Mouse (Mus musculus) limb, embryonic 10.5 days (tissue): Measurements from ENCODE around the gene Sost. TPM values are rescaled to one million over a fixed set of nuclear protein-coding genes. Genes with fewer than 3 reads are reported as not detected.

ENCODE experiments used
- DNase-seq: peaks from one replicate; pipeline ENCODE4 v3.0.0-alpha.2; 2017; ENCODE audit warnings: low spot score
- H3K27ac ChIP-seq: fragments of 300-500 bp; sonication (generic); 2 replicates; pipeline ENCODE4 v1.5.1; 2016; ENCODE audit warnings: mild to moderate bottlenecking
- H3K27me3 ChIP-seq: fragments of 300-500 bp; sonication (generic); 2 replicates; pipeline ENCODE4 v1.6.1; 2016; ENCODE audit warnings: low read depth, mild to moderate bottlenecking; ENCODE audit not compliant: poor library complexity, severe bottlenecking
- H3K36me3 ChIP-seq: fragments of 300-500 bp; sonication (generic); 2 replicates; pipeline ENCODE4 v1.6.1; 2016; ENCODE audit warnings: mild to moderate bottlenecking, moderate library complexity
- H3K4me1 ChIP-seq: fragments of 300-500 bp; sonication (generic); 2 replicates; pipeline ENCODE4 v1.6.1; 2016
- H3K4me3 ChIP-seq: fragments of 300-500 bp; sonication (generic); 2 replicates; pipeline ENCODE4 v1.5.1; 2016; ENCODE audit warnings: mild to moderate bottlenecking, moderate library complexity
- H3K9me3 ChIP-seq: fragments of 300-500 bp; sonication (generic); replicated peaks from 2 replicates; pipeline ENCODE4 v1.6.1; 2016; ENCODE audit warnings: mild to moderate bottlenecking
- WGBS: fragments of 180-500 bp; shearing (Covaris S2); methylation state at CpG from one replicate; pipeline ENCODE4 v1.1.7; 2016; 5-methylcytosine and 5-hydroxymethylcytosine counted together
- polyA plus RNA-seq: library from polyadenylated mRNA; unstranded; fragments of >200 nt; fragmentation: Nextera tagmentation; extraction: Ambion mirVana; gene quantifications from 2 replicates; pipeline ENCODE4 v1.2.1, GENCODE M21; 2016

The Sost gene
- polyA plus RNA-seq: 1.6 and 1.9 TPM in 2 replicates

DNA sequence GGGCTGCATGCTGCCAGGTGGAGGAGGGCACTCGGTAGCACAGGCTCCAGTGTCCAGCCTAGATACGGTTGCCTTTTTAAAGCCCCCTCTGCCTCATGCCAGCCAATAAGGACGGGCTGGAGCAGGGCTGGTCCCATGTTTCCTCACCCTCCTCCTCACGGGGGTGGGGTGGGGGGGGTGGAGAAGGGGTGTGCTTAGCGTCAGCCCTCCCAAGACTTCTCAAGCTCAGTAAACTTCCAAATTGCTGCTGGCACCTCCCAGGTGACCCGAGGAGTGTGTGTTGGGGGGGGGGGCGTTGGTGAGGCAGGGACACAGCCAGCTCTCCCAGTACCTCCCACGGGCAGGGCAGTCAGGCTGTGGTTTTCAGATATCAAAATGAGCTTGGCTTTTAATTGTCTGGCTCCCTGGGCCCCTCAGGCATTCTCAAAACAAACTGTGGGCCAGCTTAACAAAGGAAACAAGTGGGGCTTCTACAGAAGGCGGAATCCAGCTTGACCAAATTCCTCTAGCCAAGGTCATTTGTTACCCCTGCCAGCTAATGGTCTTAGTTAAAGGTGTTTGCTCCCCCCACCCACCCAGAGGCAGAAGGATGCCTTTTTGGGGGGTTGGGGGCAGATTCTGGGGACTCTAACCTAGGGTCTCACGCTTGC lies at the start of gene Sost:
Sost (minus strand) TSS at position 51 of the 650 bp plus-strand sequence.
- WGBS: 18% methylated on average over 10 of the region's 10 CpGs
- Histone ChIP-seq H3K27ac (peak within 1 kb of the TSS; percentile 43), H3K4me3 (peak within 1 kb of the TSS; percentile 61; the same call in 1 of the 2 replicates)

DNA sequence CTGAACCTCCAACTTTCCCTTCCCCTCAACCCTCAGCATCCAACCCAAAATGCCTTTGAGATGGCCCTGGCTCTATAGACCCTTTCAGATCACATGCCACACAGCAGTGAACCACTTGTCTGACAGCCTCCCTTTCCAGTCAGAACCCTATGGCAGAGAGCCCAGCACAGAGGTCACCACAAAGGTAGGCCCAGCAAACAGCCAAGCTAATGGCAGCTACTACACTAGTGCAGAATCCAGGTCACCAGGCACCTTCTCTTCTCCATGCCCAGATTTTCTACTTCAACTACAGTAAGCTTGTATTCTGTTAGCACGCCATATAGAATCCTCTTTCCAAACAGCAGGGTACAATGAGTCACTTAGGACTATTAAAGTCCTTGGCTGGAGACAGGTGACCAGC lies 49.3 kb upstream of the Sost start:
- Histone ChIP-seq H3K4me1 (peaks cover 15% of the 10 kb centered on the region), H3K36me3 (peaks cover 94% of the 10 kb centered on the region), H3K27me3 (no peaks in the 10 kb centered on the region), H3K9me3 (no peaks in the 10 kb centered on the region), H3K4me3 (no peak overlapping the region), H3K27ac (no peak overlapping the region)
- no peak for DNase-seq
- WGBS: 97% methylated on average over 1 of the region's 1 CpGs

More for the DNA sequence above, at the start of gene Sost:
- Histone ChIP-seq H3K27me3 (peaks cover 65% of the 10 kb centered on the region), H3K36me3 (no peaks in the 10 kb centered on the region), H3K9me3 (no peaks in the 10 kb centered on the region), H3K4me1 (peaks cover 68% of the 10 kb centered on the region)
- no peak for DNase-seq

DNA sequence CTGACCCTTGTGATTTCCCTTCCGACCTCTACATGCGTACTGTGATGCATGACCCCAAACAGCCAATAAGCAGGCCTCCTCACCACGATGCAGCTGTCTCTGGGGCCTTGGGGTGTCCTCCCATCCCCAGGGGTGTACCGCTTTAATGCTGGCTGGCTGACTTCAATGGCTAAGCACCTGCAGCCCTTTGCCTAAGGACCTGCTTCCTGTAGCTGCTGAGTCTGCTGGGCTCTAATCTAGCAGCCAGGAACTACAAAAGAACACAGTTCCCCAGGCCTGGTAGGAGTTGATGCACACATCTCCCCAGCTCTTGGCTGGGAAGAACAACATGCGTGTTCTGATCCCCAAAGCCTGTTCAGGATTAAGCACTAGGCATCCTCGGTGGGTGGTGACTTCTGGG lies 48.7 kb upstream of the Sost start:
- peaks cover 98% of the 10 kb centered on the region for H3K36me3 ChIP-seq

DNA sequence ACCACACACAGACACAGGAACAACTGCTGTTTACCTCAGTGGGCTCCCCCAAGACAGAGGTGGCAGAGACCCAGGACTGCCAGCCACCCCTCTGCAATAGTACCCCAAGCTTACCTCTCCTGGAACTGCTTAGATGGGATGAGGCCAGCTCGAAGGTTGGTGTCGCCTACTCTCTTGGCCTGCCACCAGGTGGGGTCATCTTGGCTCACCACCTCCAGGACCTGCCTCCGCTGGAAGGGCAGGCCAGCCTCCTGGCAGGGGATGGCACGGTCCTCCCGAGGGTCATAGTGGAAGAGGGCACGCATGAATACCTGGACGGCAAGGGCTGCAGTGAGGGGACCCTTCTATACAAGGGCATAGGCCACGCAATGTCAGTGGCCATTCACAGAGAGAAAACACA lies 46.4 kb upstream of the Sost start:
- Histone ChIP-seq H3K27me3 (no peaks in the 10 kb centered on the region), H3K4me1 (peaks cover 31% of the 10 kb centered on the region), H3K27ac (no peak overlapping the region), H3K4me3 (no peak overlapping the region), H3K36me3 (peaks cover 99% of the 10 kb centered on the region), H3K9me3 (no peaks in the 10 kb centered on the region)
- DNase-seq: no peak
- WGBS: 89% methylated on average over 8 of the region's 8 CpGs

More for the DNA sequence above, 48.7 kb upstream of the Sost start:
- Histone ChIP-seq H3K27me3 (no peaks in the 10 kb centered on the region), H3K27ac (peak overlapping the region; percentile 6; the same call in 1 of the 2 replicates), H3K4me3 (no peak overlapping the region), H3K9me3 (no peaks in the 10 kb centered on the region), H3K4me1 (peaks cover 19% of the 10 kb centered on the region)
- WGBS: 70% methylated on average over 6 of the region's 6 CpGs
- no peak for DNase-seq

DNA sequence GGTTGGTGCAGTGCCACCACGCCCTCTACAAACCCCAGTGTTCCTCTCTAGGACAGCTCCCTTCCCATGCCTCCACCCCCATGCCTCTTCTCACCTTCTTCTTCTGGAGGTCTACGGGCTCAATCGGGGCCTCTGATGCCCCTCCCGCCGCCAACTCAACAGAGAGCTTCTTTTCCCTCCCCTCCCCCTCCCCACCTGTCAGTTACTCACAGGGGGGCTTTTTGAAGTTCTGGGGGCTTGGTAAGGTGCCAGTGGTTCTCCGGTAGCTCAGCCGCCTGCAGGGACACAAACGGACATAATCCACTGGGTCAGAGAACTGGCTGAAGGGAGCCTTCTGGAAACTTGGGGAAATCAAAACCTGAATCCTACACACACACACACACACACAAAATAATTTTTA lies 44.7 kb upstream of the Sost start:
- Histone ChIP-seq H3K4me3 (no peak overlapping the region), H3K27me3 (no peaks in the 10 kb centered on the region), H3K27ac (no peak overlapping the region), H3K4me1 (peaks cover 31% of the 10 kb centered on the region), H3K9me3 (no peaks in the 10 kb centered on the region), H3K36me3 (peaks cover 99% of the 10 kb centered on the region)
- DNase-seq: no peak
- WGBS: 78% methylated on average over 8 of the region's 8 CpGs

DNA sequence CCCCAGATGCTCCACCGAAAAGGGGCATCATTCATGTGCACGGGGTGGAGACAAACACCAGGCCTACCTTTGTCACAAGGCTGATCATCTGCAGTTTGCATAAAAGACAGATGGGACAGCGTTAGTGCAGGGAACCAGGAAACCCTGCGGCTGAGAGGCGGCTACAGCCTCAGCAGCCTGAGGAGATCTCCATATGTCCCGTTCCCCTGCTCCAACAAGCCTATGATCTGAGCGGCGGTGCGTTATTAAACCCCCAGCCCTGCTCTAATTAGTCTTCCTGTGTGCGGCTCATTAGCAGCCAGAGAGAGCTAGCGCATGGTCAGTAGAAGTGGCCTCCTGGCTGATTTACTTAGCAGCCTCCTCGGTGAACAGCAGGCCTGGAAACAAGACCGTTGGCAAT lies 43.3 kb upstream of the Sost start:
- Histone ChIP-seq H3K9me3 (no peaks in the 10 kb centered on the region), H3K27ac (peak overlapping the region; percentile 76), H3K4me3 (peak overlapping the region; percentile 7; the same call in 1 of the 2 replicates), H3K4me1 (peaks cover 19% of the 10 kb centered on the region), H3K27me3 (no peaks in the 10 kb centered on the region), H3K36me3 (peaks cover 99% of the 10 kb centered on the region)
- DNase-seq: peak; percentile 45
- 56% methylated on average over 13 of the region's 13 CpGs for whole genome bisulfite sequencing

DNA sequence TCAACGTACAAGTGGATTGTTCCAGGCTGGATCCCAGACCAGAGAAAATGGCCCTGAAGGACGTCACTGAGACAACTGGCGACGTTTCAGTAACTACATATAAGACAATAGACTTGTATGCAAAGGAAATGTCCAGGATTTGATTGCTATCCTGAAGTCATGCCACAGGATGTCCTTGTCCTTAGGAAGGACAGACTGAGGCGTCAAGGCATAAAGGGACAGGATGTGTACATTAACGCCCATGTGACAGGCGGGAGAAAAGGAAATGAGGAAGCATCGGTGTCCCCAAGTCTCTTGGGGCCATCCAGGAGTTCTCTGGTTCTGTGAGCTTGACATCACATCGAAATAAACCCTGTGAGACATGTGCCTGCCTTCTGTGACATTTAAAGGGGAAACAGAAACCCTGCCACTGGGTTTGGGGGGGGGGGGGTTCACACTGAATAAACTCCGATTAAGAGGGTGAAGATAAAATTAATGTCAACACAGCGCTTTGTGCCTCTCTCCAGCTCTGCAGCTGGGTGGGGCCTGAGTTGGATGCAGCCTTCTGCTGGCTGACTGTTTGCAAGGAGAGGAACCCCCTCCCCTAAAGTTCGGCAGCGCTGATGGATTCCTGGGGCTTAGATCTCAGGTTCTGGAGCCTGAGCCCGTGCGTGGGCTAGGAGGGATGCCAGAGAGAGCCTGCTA lies 42.3 kb upstream of the Sost start:
- Histone ChIP-seq H3K9me3 (no peaks in the 10 kb centered on the region), H3K27me3 (no peaks in the 10 kb centered on the region), H3K27ac (peak overlapping the region; percentile 76), H3K36me3 (peaks cover 99% of the 10 kb centered on the region), H3K4me3 (no peak overlapping the region), H3K4me1 (peaks cover 18% of the 10 kb centered on the region)
- no peak for DNase-seq
- 89% methylated on average over 15 of the region's 15 CpGs for WGBS

DNA sequence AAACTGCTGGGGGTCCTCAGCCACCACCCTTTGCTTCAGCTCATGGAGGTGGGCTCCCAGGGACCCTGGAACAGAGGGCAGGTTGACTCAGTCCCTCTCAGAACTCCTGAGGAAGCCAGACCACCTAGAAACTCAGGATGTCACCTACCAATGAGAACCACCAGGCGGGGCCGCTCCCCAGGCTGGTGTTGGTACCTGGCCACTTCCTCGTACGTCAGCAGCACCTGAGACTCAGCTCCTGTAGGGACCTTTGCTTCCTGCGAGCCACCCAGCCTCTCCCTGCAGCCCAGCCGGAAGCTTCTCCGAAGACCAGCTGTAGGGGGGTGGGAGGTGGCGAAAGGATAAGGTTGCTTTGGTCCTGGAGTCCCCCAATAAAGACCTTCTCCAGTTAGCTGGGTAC lies 41.6 kb upstream of the Sost start:
- peaks cover 99% of the 10 kb centered on the region for H3K36me3 ChIP-seq
- no peak overlapping the region for H3K4me3 ChIP-seq
- H3K4me1 ChIP-seq: peaks cover 18% of the 10 kb centered on the region
- H3K9me3 ChIP-seq: no peaks in the 10 kb centered on the region
- 0 out of 2 replicates have a peak overlapping the region, but pooled peaks have one; percentile 4 for H3K27ac ChIP-seq
- 96% methylated on average over 8 of the region's 8 CpGs for WGBS
- H3K27me3 ChIP-seq: no peaks in the 10 kb centered on the region
- DNase-seq: no peak

DNA sequence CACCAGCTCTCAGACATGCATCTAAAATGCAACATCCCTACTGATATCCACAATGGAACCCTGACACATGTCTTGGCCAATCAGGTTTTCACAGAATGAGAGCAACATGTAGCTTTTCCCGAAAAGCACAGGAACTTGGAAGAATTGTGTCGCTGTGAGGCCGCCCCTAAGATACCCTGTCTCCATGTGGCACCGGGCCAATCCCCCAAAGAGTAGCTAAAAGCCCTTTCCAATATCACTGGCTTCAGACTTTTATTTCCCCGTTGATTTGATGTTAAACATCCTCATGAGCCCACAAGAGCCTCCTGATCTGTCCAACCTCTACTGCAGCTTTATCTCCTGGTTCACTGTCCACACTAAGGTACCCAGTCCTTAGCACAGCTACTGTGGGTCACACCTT lies 39.9 kb upstream of the Sost start:
- DNase-seq: no peak
- Histone ChIP-seq H3K27ac (no peak overlapping the region), H3K9me3 (no peaks in the 10 kb centered on the region), H3K36me3 (peaks cover 87% of the 10 kb centered on the region), H3K27me3 (no peaks in the 10 kb centered on the region), H3K4me1 (peaks cover 18% of the 10 kb centered on the region), H3K4me3 (no peak overlapping the region)
- WGBS: 95% methylated on average over 5 of the region's 5 CpGs

DNA sequence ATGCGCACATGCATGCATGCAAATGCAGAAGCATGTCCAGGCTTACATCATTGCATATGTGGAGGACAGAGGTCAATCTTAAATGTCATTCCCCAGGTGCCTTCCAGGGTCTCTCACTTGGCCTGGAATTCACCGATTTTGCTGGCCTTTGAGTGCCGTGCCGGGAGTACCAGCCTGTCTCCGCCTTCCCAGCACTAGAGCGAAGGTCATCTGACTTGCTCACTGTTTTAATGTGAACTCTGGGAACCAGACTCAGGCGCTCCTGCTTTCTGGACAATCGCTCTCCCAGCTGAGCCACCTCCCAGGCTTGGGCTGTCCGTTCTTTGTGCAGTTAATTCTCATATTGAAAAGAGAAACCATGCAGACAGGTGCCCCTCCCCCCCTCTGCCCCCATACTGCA lies 39.5 kb upstream of the Sost start:
- H3K27ac ChIP-seq: no peak overlapping the region
- 84% methylated on average over 9 of the region's 9 CpGs for WGBS
- peaks cover 16% of the 10 kb centered on the region for H3K4me1 ChIP-seq
- H3K4me3 ChIP-seq: no peak overlapping the region
- no peak for DNase-seq
- no peaks in the 10 kb centered on the region for H3K9me3 ChIP-seq
- no peaks in the 10 kb centered on the region for H3K27me3 ChIP-seq
- peaks cover 87% of the 10 kb centered on the region for H3K36me3 ChIP-seq

DNA sequence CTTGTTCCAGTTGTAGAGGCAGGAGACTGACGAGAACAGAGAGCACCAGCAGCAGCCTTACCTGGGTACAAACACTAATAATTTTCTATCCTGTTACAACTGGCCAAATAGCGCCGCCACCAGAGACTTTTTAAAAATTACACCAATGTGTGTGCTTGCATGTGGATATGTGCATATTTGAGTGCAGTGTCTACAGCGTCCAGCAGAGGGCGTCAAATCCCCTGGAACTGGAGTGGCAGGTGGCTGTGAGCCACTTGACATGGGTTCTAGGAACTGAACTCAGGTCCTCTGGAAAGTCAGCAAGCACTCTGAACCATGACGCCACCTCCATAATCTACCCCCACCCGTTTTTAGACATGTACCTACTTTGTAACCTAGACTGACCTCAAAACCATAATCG lies 37.4 kb upstream of the Sost start:
- H3K36me3 ChIP-seq: peaks cover 84% of the 10 kb centered on the region
- WGBS: 92% methylated on average over 8 of the region's 8 CpGs
- no peak for DNase-seq

DNA sequence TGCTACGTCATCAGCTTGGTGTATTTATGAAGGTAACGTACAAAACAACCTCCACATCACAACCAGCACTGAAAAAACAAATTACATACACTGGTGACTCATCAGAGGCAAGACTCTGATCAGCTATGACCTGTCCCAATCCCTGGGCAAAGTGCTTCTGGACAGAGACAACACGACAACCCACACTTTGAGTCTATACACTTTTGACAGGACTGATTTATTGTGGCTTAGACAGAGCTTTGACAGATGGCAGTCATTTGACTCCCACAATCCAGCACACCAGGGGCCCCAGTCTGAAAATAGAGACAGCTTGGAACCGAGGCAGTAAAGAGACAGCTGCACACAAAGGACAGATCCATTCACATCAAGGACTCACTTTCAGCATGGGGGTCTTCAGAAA lies 32.7 kb upstream of the Sost start:
- no peak for DNase-seq
- Histone ChIP-seq H3K4me1 (peaks cover 2% of the 10 kb centered on the region; the same call in 1 of the 2 replicates), H3K4me3 (no peak overlapping the region), H3K9me3 (no peaks in the 10 kb centered on the region), H3K27me3 (no peaks in the 10 kb centered on the region), H3K27ac (no peak overlapping the region), H3K36me3 (peaks cover 47% of the 10 kb centered on the region)
- 72% methylated on average over 4 of the region's 4 CpGs for WGBS

More for the DNA sequence above, 37.4 kb upstream of the Sost start:
- H3K27ac ChIP-seq: no peak overlapping the region
- H3K27me3 ChIP-seq: no peaks in the 10 kb centered on the region
- no peak overlapping the region for H3K4me3 ChIP-seq
- no peaks in the 10 kb centered on the region; the same call in 1 of the 2 replicates for H3K4me1 ChIP-seq
- H3K9me3 ChIP-seq: no peaks in the 10 kb centered on the region

DNA sequence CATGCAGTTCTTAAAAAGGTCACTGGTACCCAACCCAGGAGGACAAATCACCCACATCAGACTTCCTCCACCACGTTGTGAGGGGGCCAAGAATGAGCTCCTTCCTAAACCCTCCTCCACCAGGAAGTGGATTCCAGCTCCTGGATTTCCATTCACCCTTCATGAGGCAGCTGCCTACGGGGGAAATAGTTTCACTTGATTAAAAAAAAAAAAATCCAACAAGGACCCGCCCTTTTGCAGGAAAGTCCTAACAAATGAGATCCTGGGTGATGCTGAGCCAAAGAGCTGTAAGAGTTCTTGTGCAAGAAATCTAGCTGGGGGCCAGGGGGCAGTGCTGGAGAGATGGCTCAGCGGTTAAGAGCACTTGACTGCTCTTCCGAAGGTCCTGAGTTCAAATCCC lies 31.4 kb upstream of the Sost start:
- Histone ChIP-seq H3K4me3 (no peak overlapping the region), H3K27ac (no peak overlapping the region), H3K36me3 (peaks cover 35% of the 10 kb centered on the region), H3K9me3 (no peaks in the 10 kb centered on the region), H3K27me3 (no peaks in the 10 kb centered on the region), H3K4me1 (peaks cover 2% of the 10 kb centered on the region; the same call in 1 of the 2 replicates)
- no peak for DNase-seq
- WGBS: 66% methylated on average over 5 of the region's 5 CpGs
